Mouse (Mus musculus): ENCODE measurements around the gene Cdh23.

The Cdh23 gene

DNA sequence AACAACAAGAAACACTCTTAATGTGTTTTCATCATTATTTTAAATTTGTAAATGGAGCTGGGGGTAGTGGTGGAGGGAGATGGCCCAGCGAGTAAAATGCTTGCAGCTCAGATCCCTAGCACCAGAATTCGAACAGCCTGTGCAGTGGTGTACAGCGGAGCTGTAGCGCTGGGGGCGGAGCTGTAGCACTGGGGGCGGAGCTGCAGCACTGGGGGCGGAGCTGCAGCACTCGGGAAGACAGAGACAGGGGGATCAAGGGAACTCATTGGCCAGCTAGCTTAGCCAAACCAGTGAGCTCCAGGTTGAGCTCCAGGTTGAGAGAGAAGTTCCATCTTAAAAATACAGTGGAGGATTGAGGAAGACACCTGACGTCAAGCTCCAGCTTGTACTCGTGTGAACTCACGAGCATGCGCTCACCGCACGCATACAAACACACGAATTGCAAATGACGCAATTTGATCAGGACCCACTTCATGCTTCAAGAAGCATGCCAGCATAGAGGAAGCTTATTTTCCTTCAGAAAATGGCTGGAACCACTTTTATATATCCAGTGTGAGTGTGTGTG lies 438.9 kb downstream of the Cdh23 start:
- DNase-seq (ENCODE audit: low spot score), result no peak

DNA sequence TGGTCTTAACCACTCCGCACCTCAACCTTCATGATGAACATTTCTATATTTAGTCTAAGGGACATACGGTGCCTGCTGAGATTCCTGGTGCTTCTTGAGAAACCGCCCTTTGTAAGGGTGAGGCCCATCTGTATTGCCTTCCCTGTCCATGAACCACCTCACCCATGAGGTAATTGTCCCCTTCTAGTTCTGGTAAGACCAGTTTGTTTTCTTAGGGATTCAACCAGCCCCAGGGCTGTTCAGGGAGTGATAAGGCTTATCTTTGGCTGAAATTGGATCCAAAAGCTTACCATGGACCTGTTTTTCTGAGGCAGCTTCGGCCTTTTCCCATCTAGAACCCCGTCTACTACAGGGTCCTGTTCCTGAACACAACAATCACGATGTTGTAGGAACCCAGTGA lies 440.2 kb downstream of the Cdh23 start:
- DNase-seq (ENCODE audit: low spot score), result no peak

Measured in retina, embryonic 14.5 days (tissue).